Mouse (Mus musculus) forebrain, postnatal 0 days (tissue): ENCODE measurements around the gene Olfr975. TPM values are rescaled to one million over a fixed set of nuclear protein-coding genes. Genes with fewer than 3 reads are reported as not detected.
"Not testable (repeated sequence)": the region's sequence is repeated elsewhere in the genome, so short reads cannot be mapped to it uniquely, and the experiment has no call there.

Experiments used
- ATAC-seq: fragments of 200-750 bp; cut with Nextera tagmentation; 2 replicates; pipeline ENCODE4 v1.8.0; 2017; ENCODE audit warnings: mild to moderate bottlenecking, moderate library complexity
- DNase-seq: peaks from one replicate; pipeline ENCODE4 v3.0.0-alpha.2; 2015
- H3K27ac ChIP-seq: fragments of 300-500 bp; sonication (generic); 2 replicates; pipeline ENCODE4 v1.5.1; 2014; ENCODE audit warnings: low read depth, mild to moderate bottlenecking, antibody characterized with exemption, low read length, moderate library complexity, mixed read lengths
- H3K27me3 ChIP-seq: fragments of 300-500 bp; sonication (generic); 2 replicates; pipeline ENCODE4 v1.6.1; 2014; ENCODE audit warnings: mild to moderate bottlenecking, low read length, mixed read lengths; ENCODE audit not compliant: insufficient read depth
- H3K36me3 ChIP-seq: fragments of 300-500 bp; sonication (generic); 2 replicates; pipeline ENCODE4 v1.6.1; 2014; ENCODE audit warnings: mild to moderate bottlenecking, moderate library complexity; ENCODE audit not compliant: insufficient read depth
- H3K4me1 ChIP-seq: fragments of 300-500 bp; sonication (generic); 2 replicates; pipeline ENCODE4 v1.6.1; 2014; ENCODE audit warnings: antibody characterized with exemption; ENCODE audit not compliant: insufficient read depth
- H3K4me2 ChIP-seq: fragments of 300-500 bp; sonication (generic); 2 replicates; pipeline ENCODE4 v1.6.1; 2014; ENCODE audit warnings: low read depth, mild to moderate bottlenecking, moderate library complexity
- H3K4me3 ChIP-seq: fragments of 300-500 bp; sonication (generic); 2 replicates; pipeline ENCODE4 v1.5.1; 2014; ENCODE audit warnings: low read depth, low read length, mixed read lengths
- H3K9ac ChIP-seq: fragments of 300-500 bp; sonication (generic); 2 replicates; pipeline ENCODE4 v1.6.1; 2014; ENCODE audit warnings: mild to moderate bottlenecking
- H3K9me3 ChIP-seq: fragments of 300-500 bp; sonication (generic); 2 replicates; pipeline ENCODE4 v1.6.1; 2016; ENCODE audit warnings: low read length
- CTCF ChIP-seq: sonication (generic); IDR thresholded peaks from 2 replicates; pipeline ENCODE4 v1.5.1; 2016; ENCODE audit warnings: antibody characterized with exemption, control low read depth, low read depth
- WGBS: fragments of 180-500 bp; shearing (Covaris S2); extraction: QIAGEN DNeasy Blood & Tissue Kit; methylation state at CpG from one replicate; pipeline ENCODE4 v1.1.7; 2014; 5-methylcytosine and 5-hydroxymethylcytosine counted together
- polyA plus RNA-seq: library from polyadenylated mRNA; unstranded; fragments of >200 nt; fragmentation: Nextera tagmentation; extraction: Ambion mirVana; gene quantifications from 2 replicates; pipeline ENCODE4 v1.2.1, GENCODE M21; 2015
- total RNA-seq: library from RNA; depleted of rRNA; stranded (reverse); fragments of >200 nt; gene quantifications from 2 replicates; pipeline ENCODE4 v1.2.3, GENCODE M21; 2014; rRNA removed

Gene Olfr975
- total RNA-seq (0.15 TPM in 1 of 2 replicates, not detected in the other), polyA plus RNA-seq (not detected in 2 replicates)

DNA sequence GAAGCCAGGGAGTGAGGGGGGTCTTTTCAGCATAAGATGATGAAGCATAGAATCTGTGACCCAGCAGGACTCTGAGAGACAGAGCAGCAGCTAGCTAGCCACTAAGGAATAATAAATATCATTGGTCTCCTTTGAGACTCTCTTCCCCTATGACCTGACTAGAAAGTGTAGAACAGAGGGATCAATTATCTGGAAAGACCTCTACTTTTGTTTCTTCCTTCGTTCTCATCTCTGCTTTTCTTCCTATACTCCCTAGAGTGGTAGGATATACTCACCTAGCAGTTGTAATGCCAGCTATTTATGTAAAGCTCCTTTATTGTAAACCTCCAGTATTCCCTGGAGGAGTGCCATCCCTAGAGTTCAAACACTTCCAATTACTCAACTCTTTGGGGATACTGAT, at the start of gene Olfr975:
TSS of gene Olfr975 (minus strand) at position 101 of the 400 bp plus-strand sequence.
- ATAC-seq: no peak
- no peak for DNase-seq
- Histone ChIP-seq H3K9ac (no peak within 1 kb of the TSS), H3K4me2 (no peak within 1 kb of the TSS), H3K4me1 (no peaks in the 10 kb centered on the region), H3K36me3 (no peaks in the 10 kb centered on the region), H3K27ac (no peak within 1 kb of the TSS), H3K27me3 (no peaks in the 10 kb centered on the region), H3K9me3 (no peaks in the 10 kb centered on the region), H3K4me3 (no peak within 1 kb of the TSS)
- TF ChIP-seq CTCF: no peak
- 73% methylated on average over 1 of the region's 1 CpGs for WGBS

DNA sequence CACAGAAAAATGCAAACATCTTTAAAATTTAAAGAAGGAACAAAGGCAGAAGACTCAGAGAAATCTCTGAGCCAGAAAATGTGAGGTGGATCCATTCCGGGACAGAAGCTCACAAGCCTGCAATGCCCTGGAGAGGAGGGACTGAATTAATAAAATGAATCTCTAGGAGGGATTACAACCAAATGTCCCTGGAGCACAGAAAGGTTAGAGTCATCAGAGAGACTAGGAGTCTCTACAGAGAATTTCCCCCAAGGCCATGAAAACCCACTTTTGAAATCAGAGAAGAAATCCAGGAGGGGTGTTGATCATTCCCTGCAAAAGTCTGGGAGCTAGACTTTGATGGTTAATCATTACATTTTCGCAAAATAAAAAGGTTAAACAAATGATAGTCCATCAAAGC, 40.0 kb upstream of the Olfr975 start, which contains the start of gene Olfr978:
TSS of gene Olfr978 (plus strand) at position 301 of the 400 bp plus-strand sequence.
- Histone ChIP-seq H3K27ac (no peak within 1 kb of the TSS), H3K36me3 (no peaks in the 10 kb centered on the region), H3K4me2 (no peak within 1 kb of the TSS), H3K4me3 (no peak within 1 kb of the TSS), H3K27me3 (no peaks in the 10 kb centered on the region), H3K4me1 (no peaks in the 10 kb centered on the region), H3K9me3 (no peaks in the 10 kb centered on the region), H3K9ac (no peak within 1 kb of the TSS)
- 90% methylated on average over 2 of the region's 2 CpGs for WGBS
- no peak for TF ChIP-seq CTCF
- DNase-seq (no peak), ATAC-seq (no peak)

DNA sequence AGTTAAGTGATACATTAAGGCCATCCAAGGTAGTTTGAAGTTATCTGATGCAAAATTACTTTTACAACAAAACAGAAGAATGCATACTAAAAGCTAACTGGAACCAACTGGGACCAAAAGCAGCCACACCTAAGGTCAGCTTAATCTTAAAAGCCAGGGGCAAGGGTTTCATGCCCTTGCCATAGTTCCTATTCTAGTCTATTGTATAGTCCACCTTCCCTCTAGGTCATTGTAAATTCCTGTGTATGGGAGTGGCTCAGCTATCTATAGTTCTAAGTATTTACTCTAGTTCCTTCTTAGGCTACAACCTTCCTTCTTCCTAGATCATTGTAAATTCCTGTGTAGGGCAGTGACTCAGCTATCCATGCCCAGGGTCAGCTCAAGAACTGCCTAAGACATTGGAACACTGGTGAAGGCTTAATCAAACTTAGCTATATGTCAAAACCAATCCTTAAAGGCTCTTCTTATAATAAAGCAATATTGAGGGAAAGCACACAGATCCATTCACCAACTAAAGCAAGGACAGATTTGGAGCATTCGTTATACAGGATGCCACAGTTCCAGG, 24.8 kb upstream of the Olfr975 start:
- H3K9me3 ChIP-seq, H3K9ac ChIP-seq, H3K27ac ChIP-seq, DNase-seq, H3K36me3 ChIP-seq, H3K27me3 ChIP-seq, H3K4me3 ChIP-seq, H3K4me2 ChIP-seq, ATAC-seq, H3K4me1 ChIP-seq: not testable (repeated sequence)
- WGBS: 75% methylated on average over 1 of the region's 1 CpGs

DNA sequence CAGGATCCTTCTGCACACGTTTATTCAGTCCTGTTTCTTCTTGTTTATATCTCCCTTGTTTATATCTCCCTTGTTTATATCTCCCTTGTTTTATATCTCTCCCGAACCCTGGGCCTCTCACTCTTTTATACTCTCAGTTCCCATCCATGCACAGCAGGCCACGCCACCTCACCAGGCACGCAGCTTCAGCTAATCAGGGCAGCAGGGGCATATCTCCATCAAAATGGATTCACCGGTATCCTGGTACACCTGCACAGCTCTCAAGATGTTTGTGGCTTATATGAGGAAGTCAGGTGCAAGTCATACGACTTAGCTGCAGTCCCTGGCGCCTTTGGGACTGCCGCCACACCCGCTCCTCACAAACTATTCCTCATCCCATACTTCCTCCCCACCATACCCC, 9.2 kb upstream of the Olfr975 start, which contains the start of gene Olfr976:
TSS of gene Olfr976 (minus strand) at position 101 of the 400 bp plus-strand sequence.
- H3K4me3 ChIP-seq, H3K4me2 ChIP-seq, DNase-seq, H3K27ac ChIP-seq, H3K9me3 ChIP-seq, H3K9ac ChIP-seq, H3K4me1 ChIP-seq, H3K36me3 ChIP-seq, H3K27me3 ChIP-seq, ATAC-seq: not testable (repeated sequence)
- WGBS: 88% methylated on average over 7 of the region's 9 CpGs

DNA sequence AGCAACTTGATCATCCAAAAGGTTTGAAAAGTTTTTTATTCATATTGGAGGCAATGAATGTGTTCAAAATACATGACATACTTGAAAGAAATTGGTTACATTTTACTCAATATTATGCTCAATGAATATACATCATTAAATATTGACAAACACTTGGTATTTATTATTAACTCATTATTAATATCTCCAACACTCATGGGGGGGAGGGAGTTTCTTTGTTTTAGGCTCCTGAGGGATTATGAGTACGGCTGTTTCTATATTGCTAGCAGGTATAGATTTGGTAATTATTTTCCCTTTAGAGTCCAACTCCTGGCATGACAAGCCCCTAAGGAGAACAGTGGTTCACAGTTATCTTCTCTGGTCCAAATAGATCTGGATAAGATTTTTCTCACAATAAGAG, 14.6 kb downstream of the Olfr975 start, which contains the start of gene Olfr974:
TSS of gene Olfr974 (plus strand) at position 301 of the 400 bp plus-strand sequence.
- Histone ChIP-seq H3K9ac (no peak within 1 kb of the TSS), H3K9me3 (no peaks in the 10 kb centered on the region), H3K4me3 (no peak within 1 kb of the TSS), H3K27ac (no peak within 1 kb of the TSS), H3K27me3 (no peaks in the 10 kb centered on the region), H3K4me1 (no peaks in the 10 kb centered on the region), H3K4me2 (no peak within 1 kb of the TSS), H3K36me3 (no peaks in the 10 kb centered on the region)
- DNase-seq: no peak
- 82% methylated on average over 1 of the region's 1 CpGs for WGBS
- no peak for TF ChIP-seq CTCF
- no peak for ATAC-seq

DNA sequence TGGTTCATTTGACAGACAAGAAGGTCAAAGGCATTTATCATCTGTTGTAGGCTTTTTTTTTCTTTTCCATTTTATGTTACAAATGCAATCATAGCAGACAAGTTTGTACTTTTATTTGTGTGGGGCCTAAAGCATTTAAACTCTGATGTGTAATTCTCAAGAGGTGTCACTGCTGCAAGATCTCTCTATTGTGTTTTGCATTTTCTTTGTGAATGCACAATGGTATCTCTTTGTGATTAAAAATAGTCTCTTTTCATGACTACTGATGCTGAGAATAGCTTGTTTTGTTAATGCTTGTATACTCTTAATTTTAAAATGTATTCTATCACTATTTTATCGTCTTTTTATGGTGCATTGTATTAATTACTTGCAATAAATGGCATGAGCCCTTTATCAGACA, 23.0 kb downstream of the Olfr975 start:
- not testable (repeated sequence) for H3K4me2 ChIP-seq, H3K9me3 ChIP-seq, H3K4me3 ChIP-seq, H3K36me3 ChIP-seq, H3K27me3 ChIP-seq, DNase-seq, H3K9ac ChIP-seq, H3K4me1 ChIP-seq, H3K27ac ChIP-seq
- WGBS: 39% methylated on average over 1 of the region's 1 CpGs
- peak; percentile 74 for ATAC-seq

DNA sequence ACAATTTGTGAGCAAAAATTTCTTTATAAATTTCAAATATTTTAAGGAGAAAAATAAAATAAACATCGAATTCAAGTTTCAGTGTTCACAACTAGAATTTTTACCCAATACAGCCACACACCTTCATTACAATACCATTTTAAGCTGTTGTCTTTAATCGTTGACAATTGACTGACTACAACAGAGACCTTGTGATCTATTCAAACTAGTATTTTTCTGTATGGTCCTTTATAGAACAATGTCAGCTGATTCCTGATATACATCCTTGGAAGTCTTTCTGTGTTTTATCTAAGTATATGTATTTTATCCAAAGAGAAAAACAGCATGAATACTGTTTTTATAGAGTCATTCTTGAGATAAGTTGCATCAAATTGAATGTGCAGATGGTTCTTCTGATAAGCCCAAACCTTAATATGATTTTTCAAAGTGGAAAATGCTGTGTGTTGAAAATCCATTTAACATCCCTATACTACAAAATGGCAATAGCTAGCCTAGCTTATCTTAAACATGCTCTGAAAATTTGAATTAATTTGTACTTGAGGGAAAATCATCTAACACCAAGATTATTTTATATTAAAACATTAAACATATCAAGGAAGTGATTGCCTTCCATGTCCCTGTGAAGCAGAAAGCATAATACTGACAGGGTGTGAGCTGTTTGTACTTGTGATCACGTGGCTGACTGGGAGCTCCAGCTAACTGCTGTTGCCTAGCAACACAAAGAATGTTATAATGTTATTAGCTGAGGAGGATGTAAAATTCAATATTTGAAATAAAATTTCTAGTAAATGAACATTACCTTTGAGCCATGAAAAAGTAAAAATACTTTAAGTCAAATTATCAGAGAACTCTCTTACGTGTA, 23.6 kb downstream of the Olfr975 start:
- not testable (repeated sequence) for H3K9ac ChIP-seq, H3K4me3 ChIP-seq, H3K4me2 ChIP-seq, H3K36me3 ChIP-seq, H3K4me1 ChIP-seq, DNase-seq, H3K27ac ChIP-seq, H3K9me3 ChIP-seq, H3K27me3 ChIP-seq
- peak; percentile 99 for ATAC-seq
- no CpG with 5 or more reads among the region's 4 CpGs for WGBS
